Mouse (Mus musculus) embryonic facial prominence, embryonic 10.5 days (tissue): ENCODE data around the gene Dusp23. TPM values are rescaled to one million over a fixed set of nuclear protein-coding genes. Genes with fewer than 3 reads are reported as not detected.
A peak's percentile ranks its signal among the peaks of the same experiment; 100 is the strongest.

Experiments used
- DNase-seq: peaks from one replicate; pipeline ENCODE4 v3.0.0-alpha.2; 2017; ENCODE audit warnings: low spot score
- H3K27ac ChIP-seq: fragments of 300-500 bp; sonication (generic); replicated peaks from 2 replicates; pipeline ENCODE4 v1.5.1; 2016; ENCODE audit warnings: mild to moderate bottlenecking
- H3K27me3 ChIP-seq: fragments of 300-500 bp; sonication (generic); replicated peaks from 2 replicates; pipeline ENCODE4 v1.6.1; 2016; ENCODE audit warnings: low read depth, mild to moderate bottlenecking; ENCODE audit not compliant: poor library complexity, severe bottlenecking
- H3K36me3 ChIP-seq: fragments of 300-500 bp; sonication (generic); replicated peaks from 2 replicates; pipeline ENCODE4 v1.6.1; 2016; ENCODE audit warnings: mild to moderate bottlenecking, moderate library complexity
- H3K4me1 ChIP-seq: fragments of 300-500 bp; sonication (generic); 2 replicates; pipeline ENCODE4 v1.6.1; 2016
- H3K4me3 ChIP-seq: fragments of 300-500 bp; sonication (generic); 2 replicates; pipeline ENCODE4 v1.5.1; 2016; ENCODE audit warnings: mild to moderate bottlenecking, moderate library complexity
- H3K9me3 ChIP-seq: fragments of 300-500 bp; sonication (generic); 2 replicates; pipeline ENCODE4 v1.6.1; 2016; ENCODE audit warnings: mild to moderate bottlenecking
- WGBS: fragments of 180-500 bp; shearing (Covaris S2); methylation state at CpG from one replicate; pipeline ENCODE4 v1.1.7; 2016; 5-methylcytosine and 5-hydroxymethylcytosine counted together
- polyA plus RNA-seq: library from polyadenylated mRNA; unstranded; fragments of >200 nt; fragmentation: Nextera tagmentation; extraction: Ambion mirVana; gene quantifications from 2 replicates; pipeline ENCODE4 v1.2.1, GENCODE M21; 2016

The Dusp23 gene
- 9.4 and 9.9 TPM in 2 replicates for polyA plus RNA-seq

GRCm38 (mm10) chr1:172632451-172633326, at the start of gene Dusp23:
TSS of gene Dusp23 (minus strand) at chr1:172632962.
- DNase-seq, result peak; percentile 98
- H3K36me3 ChIP-seq, result no peaks in the 10 kb centered on the region
- no peaks in the 10 kb centered on the region for H3K27me3 ChIP-seq
- under 1% methylated on average over 53 of the region's 53 CpGs for WGBS
- peaks cover 28% of the 10 kb centered on the region for H3K4me1 ChIP-seq
- no peaks in the 10 kb centered on the region for H3K9me3 ChIP-seq
- peak within 1 kb of the TSS; percentile 90 for H3K27ac ChIP-seq
- peak within 1 kb of the TSS; percentile 78 for H3K4me3 ChIP-seq

GRCm38 (mm10) chr1:172680742-172681141, 48.0 kb upstream of the Dusp23 start:
- no peaks in the 10 kb centered on the region for H3K9me3 ChIP-seq

GRCm38 (mm10) chr1:172670716-172671115, 38.0 kb upstream of the Dusp23 start:
- Histone ChIP-seq H3K27ac (no peak overlapping the region), H3K27me3 (no peaks in the 10 kb centered on the region), H3K9me3 (no peaks in the 10 kb centered on the region), H3K4me1 (no peaks in the 10 kb centered on the region), H3K36me3 (no peaks in the 10 kb centered on the region), H3K4me3 (no peak overlapping the region)
- WGBS, result 91% methylated on average over 1 of the region's 1 CpGs
- DNase-seq, result no peak

More at GRCm38 (mm10) chr1:172680742-172681141, 48.0 kb upstream of the Dusp23 start:
- Histone ChIP-seq H3K4me3 (no peak overlapping the region), H3K4me1 (no peaks in the 10 kb centered on the region), H3K27ac (no peak overlapping the region), H3K27me3 (no peaks in the 10 kb centered on the region), H3K36me3 (no peaks in the 10 kb centered on the region)
- WGBS, result 88% methylated on average over 4 of the region's 4 CpGs
- DNase-seq, result no peak

GRCm38 (mm10) chr1:172667597-172667996, 34.8 kb upstream of the Dusp23 start:
- WGBS, result 69% methylated on average over 6 of the region's 6 CpGs
- no peaks in the 10 kb centered on the region for H3K9me3 ChIP-seq
- no peak for DNase-seq
- no peaks in the 10 kb centered on the region for H3K4me1 ChIP-seq
- H3K27me3 ChIP-seq, result no peaks in the 10 kb centered on the region
- no peak overlapping the region for H3K4me3 ChIP-seq
- H3K36me3 ChIP-seq, result no peaks in the 10 kb centered on the region
- no peak overlapping the region for H3K27ac ChIP-seq

GRCm38 (mm10) chr1:172665457-172665856, 32.7 kb upstream of the Dusp23 start:
- WGBS, result 67% methylated on average over 2 of the region's 2 CpGs
- DNase-seq, result no peak
- Histone ChIP-seq H3K27me3 (no peaks in the 10 kb centered on the region), H3K4me3 (no peak overlapping the region), H3K4me1 (no peaks in the 10 kb centered on the region), H3K27ac (no peak overlapping the region), H3K9me3 (no peaks in the 10 kb centered on the region), H3K36me3 (no peaks in the 10 kb centered on the region)

GRCm38 (mm10) chr1:172659688-172660087, 26.9 kb upstream of the Dusp23 start:
- Histone ChIP-seq H3K27me3 (no peaks in the 10 kb centered on the region), H3K4me1 (no peaks in the 10 kb centered on the region), H3K4me3 (no peak overlapping the region), H3K9me3 (no peaks in the 10 kb centered on the region), H3K27ac (no peak overlapping the region), H3K36me3 (no peaks in the 10 kb centered on the region)
- WGBS, result 90% methylated on average over 8 of the region's 8 CpGs
- no peak for DNase-seq

GRCm38 (mm10) chr1:172657266-172657665, 24.5 kb upstream of the Dusp23 start:
- Histone ChIP-seq H3K27me3 (no peaks in the 10 kb centered on the region), H3K27ac (no peak overlapping the region), H3K4me3 (no peak overlapping the region), H3K4me1 (no peaks in the 10 kb centered on the region), H3K36me3 (no peaks in the 10 kb centered on the region), H3K9me3 (no peaks in the 10 kb centered on the region)
- no peak for DNase-seq
- 67% methylated on average over 3 of the region's 3 CpGs for WGBS

- Histone ChIP-seq H3K36me3 (no peaks in the 10 kb centered on the region), H3K4me1 (no peaks in the 10 kb centered on the region), H3K27me3 (no peaks in the 10 kb centered on the region), H3K4me3 (no peak overlapping the region), H3K9me3 (no peaks in the 10 kb centered on the region), H3K27ac (no peak overlapping the region)
- WGBS, result 87% methylated on average over 6 of the region's 6 CpGs
- DNase-seq, result no peak
Measured at GRCm38 (mm10) chr1:172653900-172654299, 21.1 kb upstream of the Dusp23 start.

GRCm38 (mm10) chr1:172652040-172652662, 19.4 kb upstream of the Dusp23 start:
- H3K36me3 ChIP-seq, result no peaks in the 10 kb centered on the region
- no peaks in the 10 kb centered on the region for H3K27me3 ChIP-seq
- H3K27ac ChIP-seq, result no peak overlapping the region
- H3K9me3 ChIP-seq, result no peaks in the 10 kb centered on the region
- DNase-seq, result no peak
- H3K4me1 ChIP-seq, result 0 out of 2 replicates have a peak, but pooled peaks cover 3% of the 10 kb centered on the region
- 87% methylated on average over 18 of the region's 18 CpGs for WGBS
- no peak overlapping the region for H3K4me3 ChIP-seq

- Histone ChIP-seq H3K4me1 (0 out of 2 replicates have a peak, but pooled peaks cover 3% of the 10 kb centered on the region), H3K27me3 (no peaks in the 10 kb centered on the region), H3K9me3 (no peaks in the 10 kb centered on the region), H3K36me3 (no peaks in the 10 kb centered on the region), H3K27ac (no peak overlapping the region), H3K4me3 (no peak overlapping the region)
- no peak for DNase-seq
- 87% methylated on average over 10 of the region's 10 CpGs for WGBS
Measured at GRCm38 (mm10) chr1:172651288-172651987, 18.7 kb upstream of the Dusp23 start.

- peak; percentile 42 for DNase-seq
- Histone ChIP-seq H3K27me3 (no peaks in the 10 kb centered on the region), H3K4me3 (no peak overlapping the region), H3K4me1 (0 out of 2 replicates have a peak, but pooled peaks cover 3% of the 10 kb centered on the region), H3K36me3 (no peaks in the 10 kb centered on the region), H3K27ac (no peak overlapping the region), H3K9me3 (no peaks in the 10 kb centered on the region)
- WGBS, result 58% methylated on average over 8 of the region's 8 CpGs
Measured at GRCm38 (mm10) chr1:172650519-172651287, 17.9 kb upstream of the Dusp23 start.

- Histone ChIP-seq H3K9me3 (no peaks in the 10 kb centered on the region), H3K4me1 (0 out of 2 replicates have a peak, but pooled peaks cover 3% of the 10 kb centered on the region), H3K36me3 (no peaks in the 10 kb centered on the region), H3K27me3 (no peaks in the 10 kb centered on the region), H3K27ac (no peak overlapping the region), H3K4me3 (no peak overlapping the region)
- WGBS, result 87% methylated on average over 9 of the region's 9 CpGs
- no peak for DNase-seq
Measured at GRCm38 (mm10) chr1:172649396-172649795, 16.6 kb upstream of the Dusp23 start.
